Mouse (Mus musculus) urinary bladder, postnatal 14 days (tissue): ENCODE data around the gene 1700021F05Rik.
"Not testable (repeated sequence)": the region's sequence is repeated elsewhere in the genome, so short reads cannot be mapped to it uniquely, and the experiment has no call there.

ENCODE experiments used
- DNase-seq: peaks from one replicate; pipeline ENCODE4 v3.0.0; 2021; ENCODE audit warnings: low spot score

Gene 1700021F05Rik

DNA sequence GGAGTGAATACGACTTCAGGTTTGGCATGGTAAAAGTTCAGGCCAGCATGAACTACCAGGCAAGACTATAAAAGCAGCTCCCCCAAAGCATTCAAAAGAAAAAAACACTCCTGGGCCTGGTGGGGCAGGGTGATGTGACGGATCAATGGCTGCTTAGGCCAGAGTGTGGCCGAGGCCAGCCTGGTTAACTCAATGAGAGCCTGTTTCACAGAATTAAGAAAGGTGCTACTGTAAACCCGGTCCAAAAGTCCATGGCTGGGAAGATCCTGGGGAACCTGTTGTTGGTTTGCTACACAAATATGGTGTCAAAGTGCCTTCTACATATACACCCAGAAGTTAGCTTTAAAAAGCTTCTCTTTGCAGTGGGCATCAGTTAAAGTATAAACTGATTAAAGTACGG, 2.0 kb downstream of the 1700021F05Rik start:
- DNase-seq: no peak

DNA sequence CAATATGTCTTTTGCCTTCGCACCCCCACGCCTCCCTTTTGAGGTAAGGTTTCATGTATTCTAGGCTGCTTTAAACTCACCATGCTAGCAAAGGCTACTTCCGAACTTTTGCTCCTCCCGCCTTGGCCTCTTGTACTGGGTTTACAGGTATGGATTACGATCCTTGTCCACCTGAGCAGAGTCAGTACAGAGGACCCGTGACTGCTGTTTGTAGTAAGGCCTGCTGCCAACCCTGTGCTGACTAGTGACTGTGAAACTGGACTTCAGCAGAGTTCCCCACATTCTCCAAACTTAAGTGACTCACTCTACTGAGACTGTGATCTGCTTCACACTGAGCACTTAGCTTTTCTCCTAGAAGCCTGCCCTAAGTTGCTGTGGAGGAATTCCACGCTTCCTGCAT, 3.1 kb downstream of the 1700021F05Rik start:
- DNase-seq: no peak

GRCm38 (mm10) chr10:43534382-43534781, 6.4 kb downstream of the 1700021F05Rik start:
- no peak for DNase-seq

DNA sequence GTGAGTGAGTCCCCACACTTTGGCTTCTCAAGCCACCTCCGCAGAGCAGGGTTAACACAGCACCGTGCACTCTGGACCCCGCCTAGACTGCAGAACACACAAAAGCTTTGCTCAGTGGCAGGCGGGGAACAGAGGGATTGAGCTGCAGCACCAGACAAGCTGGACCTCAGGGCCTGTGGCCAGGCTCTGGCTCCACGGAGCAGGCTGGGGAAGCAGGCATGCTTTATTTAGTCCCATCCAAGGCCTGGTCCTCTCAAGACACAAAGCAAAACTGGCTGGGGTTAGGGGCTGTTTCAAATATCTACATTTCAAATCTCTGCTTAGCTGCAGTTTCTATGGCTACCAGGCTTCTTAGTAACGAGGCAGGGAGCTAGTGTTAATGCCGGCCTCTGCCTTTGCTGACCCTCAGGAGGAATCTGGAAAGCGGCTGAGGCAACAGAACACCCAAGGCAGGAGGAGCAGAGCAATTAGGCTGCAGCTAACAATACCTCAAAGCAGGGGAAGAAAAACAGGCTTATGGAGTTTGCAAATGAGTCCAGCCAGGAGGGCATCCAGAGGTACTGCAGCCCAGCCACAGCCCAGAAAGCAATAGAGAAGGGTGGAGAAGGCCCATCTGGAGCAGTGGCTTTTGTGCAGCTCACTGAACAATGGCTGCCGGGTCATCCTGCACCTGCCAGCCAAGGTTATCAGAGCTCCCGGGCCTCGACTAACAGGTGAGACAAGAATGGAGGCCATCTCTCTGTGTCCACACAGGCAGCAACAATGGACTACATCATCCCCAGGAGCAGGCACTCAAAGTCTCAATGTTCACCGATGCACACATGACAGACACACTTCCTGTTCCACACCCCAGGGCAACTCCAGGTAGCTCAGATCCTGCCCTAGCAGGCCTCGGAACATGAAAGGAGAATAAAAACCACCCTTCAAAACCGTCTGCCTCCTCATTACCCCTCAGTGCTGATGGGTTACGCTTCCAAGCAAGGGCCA, 13.2 kb downstream of the 1700021F05Rik start:
- no peak for DNase-seq

DNA sequence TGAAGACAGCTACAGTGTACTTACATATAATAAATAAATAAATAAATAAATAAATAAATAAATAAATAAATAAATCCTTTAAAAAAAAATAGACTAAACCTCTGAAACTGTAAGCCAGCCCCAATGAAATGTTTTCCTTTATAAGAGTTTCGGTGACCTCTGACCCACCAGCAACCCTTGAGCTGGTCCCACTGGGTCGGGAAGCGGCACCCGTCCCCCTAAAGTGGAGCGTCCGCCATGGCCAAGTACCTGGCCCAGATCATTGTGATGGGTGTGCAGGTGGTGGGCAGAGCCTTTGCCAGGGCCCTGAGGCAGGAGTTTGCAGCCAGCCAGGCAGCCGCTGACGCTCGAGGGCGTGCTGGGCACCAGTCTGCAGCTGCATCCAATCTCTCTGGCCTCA, 16.9 kb downstream of the 1700021F05Rik start, which contains the start of gene Gm9803:
Gene Gm9803 (plus strand): TSS at position 154 of the 400 bp plus-strand sequence.
- not testable (repeated sequence) for DNase-seq

DNA sequence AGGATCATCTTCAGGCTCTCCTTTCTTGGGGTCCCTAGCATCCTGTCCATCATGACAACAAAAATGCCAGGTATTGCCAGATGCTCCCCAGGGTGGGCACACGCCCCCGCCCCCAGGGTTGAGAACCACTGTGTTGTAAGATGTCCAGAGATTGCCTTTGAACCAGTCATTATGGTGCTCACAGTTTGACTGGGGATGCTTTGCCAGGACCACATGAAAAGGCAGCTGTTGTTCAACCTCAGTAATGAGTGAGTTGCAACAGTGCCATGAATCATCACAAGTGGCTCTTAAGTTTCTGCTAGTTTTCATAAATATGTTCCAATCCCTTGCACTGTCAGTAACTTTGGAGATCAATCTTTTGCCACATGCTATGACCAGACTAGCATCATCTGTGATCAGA, 20.8 kb downstream of the 1700021F05Rik start:
- no peak for DNase-seq

DNA sequence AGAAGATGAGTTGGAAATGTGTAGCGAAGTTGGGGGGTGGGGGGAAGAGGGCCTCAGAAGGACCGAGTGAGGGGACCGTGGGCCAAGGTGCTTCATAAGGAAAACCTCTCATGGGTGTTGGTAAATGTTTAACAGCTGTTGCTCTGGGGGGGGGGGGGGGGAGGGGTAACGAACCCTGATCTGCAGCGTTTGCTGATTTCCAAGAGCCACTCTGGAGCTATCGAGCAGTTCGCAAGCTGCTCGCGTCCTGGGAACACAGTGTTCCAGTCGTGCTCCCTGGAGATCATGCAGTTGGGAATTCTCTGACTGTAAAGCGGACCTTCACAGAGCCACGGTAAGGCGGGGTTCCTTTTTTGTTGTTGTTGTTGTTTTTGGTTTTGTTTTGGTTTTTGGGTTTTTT, 22.4 kb downstream of the 1700021F05Rik start:
- DNase-seq: no peak

DNA sequence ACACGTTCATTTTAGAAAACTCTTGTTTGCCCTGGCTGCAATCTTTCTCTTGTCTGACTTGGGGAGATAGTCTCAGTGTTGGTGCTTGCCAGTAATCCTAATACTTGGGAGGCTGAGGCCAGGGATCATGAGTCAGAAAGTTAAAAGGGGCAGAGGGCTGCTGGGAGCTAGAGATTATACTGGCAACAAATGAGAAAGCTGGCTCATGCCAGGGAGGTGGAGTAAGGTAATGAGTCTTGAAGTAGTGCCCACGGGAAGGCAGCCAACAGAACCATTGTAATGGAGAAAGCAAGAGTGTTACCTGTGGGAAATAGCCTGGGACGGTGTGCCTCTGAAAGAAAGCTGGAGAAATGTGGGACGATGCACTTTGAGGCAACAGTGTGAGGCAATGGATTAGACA, 23.0 kb downstream of the 1700021F05Rik start:
- peak; percentile 48 for DNase-seq

GRCm38 (mm10) chr10:43516992-43517660, 23.7 kb downstream of the 1700021F05Rik start:
- DNase-seq: peak; percentile 33

DNA sequence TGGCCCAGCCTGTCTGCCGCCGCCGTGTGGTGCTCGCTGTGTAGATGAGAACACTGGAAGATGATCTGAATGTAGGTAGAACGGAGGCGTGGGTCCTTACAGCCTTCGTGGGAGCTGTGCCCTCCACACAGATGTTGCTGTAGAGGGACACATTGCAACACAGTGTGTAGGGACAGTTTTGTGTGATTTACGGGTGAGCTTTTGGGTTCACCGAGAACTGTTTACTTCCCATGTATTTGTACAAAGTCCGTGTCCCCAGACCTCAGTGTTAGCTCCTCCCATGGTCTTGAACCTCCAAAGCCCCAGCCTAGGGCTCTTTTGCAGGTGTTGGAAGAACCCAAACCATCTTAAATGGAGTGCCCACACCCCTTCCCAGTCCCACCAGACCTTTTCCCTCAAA, 27.8 kb downstream of the 1700021F05Rik start:
- no peak for DNase-seq

GRCm38 (mm10) chr10:43509228-43509627, 31.6 kb downstream of the 1700021F05Rik start:
- no peak for DNase-seq

DNA sequence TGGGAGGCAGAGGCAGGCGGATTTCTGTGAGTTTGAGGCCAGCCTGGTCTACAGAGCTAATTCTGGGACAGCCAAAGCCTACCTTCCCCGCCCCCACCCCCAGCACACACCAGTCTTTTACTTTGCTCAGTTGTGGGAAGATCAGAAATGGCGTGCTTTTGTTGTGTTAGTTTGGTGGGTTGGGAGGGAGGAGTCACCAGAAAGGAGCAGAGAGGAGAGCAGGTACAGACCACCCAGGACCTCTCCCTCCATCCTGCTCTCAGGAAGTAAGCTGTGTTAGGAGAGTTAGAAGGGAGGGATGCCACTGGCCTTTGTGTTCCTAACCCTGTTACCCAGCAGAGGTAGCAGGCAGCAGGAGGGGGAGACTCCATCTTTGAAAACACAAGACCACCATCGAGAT, 33.7 kb downstream of the 1700021F05Rik start:
- DNase-seq: no peak

GRCm38 (mm10) chr10:43504291-43504690, 36.5 kb downstream of the 1700021F05Rik start:
- DNase-seq: no peak

- no peak for DNase-seq
These were observed 38.2 kb downstream of the 1700021F05Rik start for GRCm38 (mm10) chr10:43502599-43502998.

- DNase-seq: no peak
These were observed 49.9 kb downstream of the 1700021F05Rik start for GRCm38 (mm10) chr10:43490846-43491245.

DNA sequence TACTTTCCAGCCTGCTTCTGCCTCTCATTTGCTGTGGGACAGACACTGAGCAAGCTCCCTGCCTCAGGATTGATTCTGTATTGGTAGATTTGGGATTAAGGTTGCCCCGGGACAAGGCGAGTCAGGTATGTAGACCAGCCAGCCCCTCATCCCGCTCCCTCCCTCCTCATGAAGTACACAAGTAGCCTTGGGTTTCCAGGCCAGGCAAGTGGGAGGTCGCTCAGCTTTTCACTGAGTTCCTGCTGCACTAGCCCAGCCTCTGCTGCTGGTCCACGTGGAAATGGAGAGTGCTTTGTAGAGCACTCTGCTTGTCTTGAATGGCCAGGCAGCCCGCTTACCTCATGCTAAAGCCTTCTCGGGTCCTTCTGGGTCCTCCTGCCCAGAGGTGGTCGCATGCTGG, 50.8 kb downstream of the 1700021F05Rik start:
- DNase-seq: no peak

- DNase-seq: no peak
These were observed 51.2 kb downstream of the 1700021F05Rik start for GRCm38 (mm10) chr10:43489550-43489949.

DNA sequence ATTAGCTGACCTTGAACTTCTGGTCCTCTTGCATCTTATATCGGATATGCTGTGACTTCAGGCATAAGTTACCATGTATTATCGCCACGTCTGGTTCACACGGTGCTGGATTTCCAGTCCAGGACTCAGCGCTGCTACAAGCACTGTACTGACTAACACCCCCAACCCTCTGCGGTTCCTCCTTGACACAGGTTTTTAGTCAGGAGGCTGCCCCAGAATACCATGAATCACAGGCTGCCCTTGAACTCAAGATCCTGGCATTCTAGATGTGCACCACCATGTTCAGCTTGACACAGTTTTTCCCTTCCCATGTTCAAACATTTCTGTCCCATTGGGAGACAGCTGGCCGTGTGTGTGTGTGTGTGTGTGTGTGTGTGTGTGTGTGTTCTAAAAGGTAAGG, 51.7 kb downstream of the 1700021F05Rik start:
- no peak for DNase-seq

DNA sequence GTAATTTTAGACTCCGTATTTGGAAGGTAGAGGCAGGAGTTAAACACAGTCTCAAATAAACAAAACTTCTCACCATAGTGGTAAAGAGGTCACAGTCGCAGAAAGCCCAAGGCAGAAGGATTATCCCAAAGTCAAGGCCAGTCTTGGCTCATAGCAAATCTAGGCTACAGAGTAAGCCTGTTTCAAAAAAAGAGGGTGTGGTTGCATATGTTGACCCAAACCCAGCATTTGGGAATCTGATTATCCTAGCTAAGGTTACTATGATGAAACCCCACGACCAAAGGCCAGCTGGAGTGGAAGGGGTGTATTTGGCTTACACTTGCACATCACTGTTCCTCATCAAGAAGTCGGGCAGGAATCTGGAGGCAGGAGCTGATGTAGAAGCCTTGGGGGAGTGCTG, 52.5 kb downstream of the 1700021F05Rik start:
- no peak for DNase-seq

GRCm38 (mm10) chr10:43487441-43488010, 53.3 kb downstream of the 1700021F05Rik start:
- no peak for DNase-seq

DNA sequence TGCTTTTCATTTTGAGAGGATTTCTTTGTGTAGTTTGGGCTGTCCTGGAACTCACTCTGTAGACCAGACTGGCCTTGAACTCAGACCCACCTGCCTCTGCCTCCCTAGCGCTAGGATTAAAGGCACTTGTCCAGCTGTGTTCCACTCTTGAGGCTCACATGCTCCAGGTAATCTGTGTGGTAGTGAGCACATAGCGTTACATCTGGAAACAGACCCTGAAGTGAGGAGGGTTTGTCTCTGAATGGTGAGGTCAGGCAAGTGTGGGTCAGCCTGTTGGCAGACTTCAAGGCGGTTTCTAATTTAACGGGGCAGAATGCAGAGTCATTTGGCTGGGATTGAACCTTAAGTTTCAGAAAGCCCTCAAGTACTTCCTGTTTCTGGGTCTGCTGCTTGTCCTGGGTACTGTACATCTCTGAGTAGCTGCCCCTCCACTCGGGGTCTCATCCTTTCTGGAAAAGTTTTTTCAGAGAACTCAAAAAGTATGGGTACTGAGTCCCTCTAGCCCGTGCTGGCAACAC, 55.0 kb downstream of the 1700021F05Rik start:
- no peak for DNase-seq

- no peak for DNase-seq
These were observed 57.3 kb downstream of the 1700021F05Rik start for GRCm38 (mm10) chr10:43483426-43483995.
